Mouse (Mus musculus) hindbrain, embryonic 13.5 days (tissue): ENCODE results near the gene Ms4a10. TPM values are rescaled to one million over a fixed set of nuclear protein-coding genes. Genes with fewer than 3 reads are reported as not detected.

Experiments used
- ATAC-seq: fragments of 200-750 bp; cut with Nextera tagmentation; 2 replicates; pipeline ENCODE4 v1.8.0; 2017; ENCODE audit warnings: moderate TSS enrichment; ENCODE audit not compliant: low FRiP score
- H3K27ac ChIP-seq: fragments of 300-500 bp; sonication (generic); 2 replicates; pipeline ENCODE4 v1.5.1; 2015; ENCODE audit warnings: inconsistent platforms, mild to moderate bottlenecking, moderate library complexity
- H3K27me3 ChIP-seq: fragments of 300-500 bp; sonication (generic); 2 replicates; pipeline ENCODE4 v1.6.1; 2015; ENCODE audit warnings: mild to moderate bottlenecking, inconsistent platforms
- H3K36me3 ChIP-seq: fragments of 300-500 bp; sonication (generic); 2 replicates; pipeline ENCODE4 v1.6.1; 2015; ENCODE audit warnings: mild to moderate bottlenecking, inconsistent platforms
- H3K4me1 ChIP-seq: fragments of 300-500 bp; sonication (generic); replicated peaks from 2 replicates; pipeline ENCODE4 v1.6.1; 2015; ENCODE audit warnings: inconsistent platforms
- H3K4me2 ChIP-seq: fragments of 300-500 bp; sonication (generic); 2 replicates; pipeline ENCODE4 v1.6.1; 2015; ENCODE audit warnings: inconsistent platforms, mild to moderate bottlenecking, moderate library complexity
- H3K4me3 ChIP-seq: fragments of 300-500 bp; sonication (generic); 2 replicates; pipeline ENCODE4 v1.5.1; 2015; ENCODE audit warnings: mild to moderate bottlenecking, inconsistent platforms
- H3K9ac ChIP-seq: fragments of 300-500 bp; sonication (generic); 2 replicates; pipeline ENCODE4 v1.6.1; 2015; ENCODE audit warnings: mild to moderate bottlenecking, inconsistent platforms
- H3K9me3 ChIP-seq: fragments of 300-500 bp; sonication (generic); 2 replicates; pipeline ENCODE4 v1.6.1; 2016; ENCODE audit warnings: inconsistent platforms
- WGBS: fragments of 180-500 bp; shearing (Covaris S2); methylation state at CpG from one replicate; pipeline ENCODE4 v1.1.7; 2015; 5-methylcytosine and 5-hydroxymethylcytosine counted together
- polyA plus RNA-seq: library from polyadenylated mRNA; unstranded; fragments of >200 nt; fragmentation: Nextera tagmentation; extraction: Ambion mirVana; gene quantifications from 2 replicates; pipeline ENCODE4 v1.2.1, GENCODE M21; 2015

Ms4a10 gene
- polyA plus RNA-seq, 1 experiment from 2014 or later: not detected

DNA sequence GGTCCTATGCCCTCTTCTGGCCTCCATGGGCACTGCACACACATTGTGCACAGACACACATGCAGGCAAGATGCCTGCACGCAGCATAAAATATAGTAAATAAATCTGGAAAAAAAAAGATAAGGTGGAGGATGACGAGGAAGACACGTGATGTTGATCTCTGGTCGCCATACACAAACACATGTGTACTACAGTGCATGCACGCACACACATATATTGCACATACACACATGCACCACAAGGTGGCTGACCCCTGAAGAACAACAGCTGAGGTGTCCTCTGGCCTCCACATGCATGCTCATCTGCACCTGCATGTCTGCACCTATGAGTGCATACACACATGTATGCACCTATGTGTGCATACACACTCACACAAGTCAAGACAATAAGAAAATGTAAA lies 38.4 kb downstream of the Ms4a10 start:
- ATAC-seq: no peak
- Histone ChIP-seq H3K4me3 (no peak overlapping the region), H3K9ac (no peak overlapping the region), H3K4me1 (peaks cover 11% of the 10 kb centered on the region), H3K4me2 (no peak overlapping the region), H3K27me3 (no peaks in the 10 kb centered on the region), H3K9me3 (no peaks in the 10 kb centered on the region), H3K27ac (no peak overlapping the region), H3K36me3 (no peaks in the 10 kb centered on the region)
- 90% methylated on average over 5 of the region's 5 CpGs for WGBS

DNA sequence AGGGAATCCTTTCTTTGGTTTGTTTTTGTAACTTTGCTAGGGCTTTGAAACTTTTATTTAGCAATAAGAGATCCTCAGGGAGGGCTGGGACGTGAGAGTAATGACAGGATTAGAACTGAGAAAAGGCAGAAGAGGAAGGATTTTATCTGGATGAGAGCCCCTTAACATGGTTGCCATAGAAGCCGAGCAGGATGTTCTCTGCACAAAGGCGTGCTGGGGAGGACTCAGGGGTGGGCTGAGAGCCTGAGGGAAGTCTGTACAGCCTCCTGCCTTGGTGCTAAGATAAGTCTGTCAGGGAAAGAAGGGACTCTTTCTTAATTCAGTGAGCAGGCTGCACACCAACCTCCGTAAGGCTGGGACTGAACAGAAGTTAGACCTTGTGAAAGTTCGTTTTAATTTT lies 39.4 kb downstream of the Ms4a10 start:
- Histone ChIP-seq H3K36me3 (no peaks in the 10 kb centered on the region), H3K27ac (no peak overlapping the region), H3K9ac (no peak overlapping the region), H3K27me3 (no peaks in the 10 kb centered on the region), H3K4me3 (no peak overlapping the region), H3K4me1 (peaks cover under 1% of the 10 kb centered on the region; the same call in 1 of the 2 replicates), H3K4me2 (no peak overlapping the region), H3K9me3 (no peaks in the 10 kb centered on the region)
- no peak for ATAC-seq
- 34% methylated on average over 5 of the region's 5 CpGs for WGBS

DNA sequence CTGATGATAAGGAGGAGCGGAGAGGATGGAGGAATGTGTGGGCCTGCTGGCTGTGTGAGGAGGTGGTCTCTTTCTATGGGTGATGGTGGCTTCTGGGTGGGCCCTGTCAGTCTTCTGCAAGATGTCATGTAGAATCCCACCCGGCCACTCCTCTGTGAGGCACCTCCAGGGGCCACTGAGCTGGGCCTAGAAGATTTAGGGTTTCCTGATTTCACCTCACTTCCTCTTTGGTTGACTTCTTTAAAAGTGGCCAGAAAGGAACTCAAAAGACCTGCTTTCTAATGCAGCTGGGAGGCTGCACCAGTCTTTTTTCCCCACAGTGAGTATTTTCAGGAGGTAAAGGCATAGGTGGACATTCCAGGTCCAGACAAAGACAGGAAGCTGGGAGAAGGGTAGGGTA lies 43.8 kb downstream of the Ms4a10 start:
- Histone ChIP-seq H3K36me3 (no peaks in the 10 kb centered on the region), H3K9ac (no peak overlapping the region), H3K4me1 (no peaks in the 10 kb centered on the region; the same call in 1 of the 2 replicates), H3K27me3 (no peaks in the 10 kb centered on the region), H3K9me3 (no peaks in the 10 kb centered on the region), H3K4me2 (no peak overlapping the region), H3K4me3 (no peak overlapping the region), H3K27ac (no peak overlapping the region)
- 82% methylated on average over 2 of the region's 2 CpGs for WGBS
- ATAC-seq: no peak

GRCm38 (mm10) chr19:10926666-10927065 lies 47.8 kb downstream of the Ms4a10 start:
- Histone ChIP-seq H3K27ac (no peak overlapping the region), H3K36me3 (no peaks in the 10 kb centered on the region), H3K27me3 (no peaks in the 10 kb centered on the region), H3K4me1 (no peaks in the 10 kb centered on the region; the same call in 1 of the 2 replicates), H3K9me3 (no peaks in the 10 kb centered on the region), H3K9ac (no peak overlapping the region), H3K4me2 (no peak overlapping the region), H3K4me3 (no peak overlapping the region)
- 32% methylated on average over 4 of the region's 4 CpGs for WGBS
- no peak for ATAC-seq

DNA sequence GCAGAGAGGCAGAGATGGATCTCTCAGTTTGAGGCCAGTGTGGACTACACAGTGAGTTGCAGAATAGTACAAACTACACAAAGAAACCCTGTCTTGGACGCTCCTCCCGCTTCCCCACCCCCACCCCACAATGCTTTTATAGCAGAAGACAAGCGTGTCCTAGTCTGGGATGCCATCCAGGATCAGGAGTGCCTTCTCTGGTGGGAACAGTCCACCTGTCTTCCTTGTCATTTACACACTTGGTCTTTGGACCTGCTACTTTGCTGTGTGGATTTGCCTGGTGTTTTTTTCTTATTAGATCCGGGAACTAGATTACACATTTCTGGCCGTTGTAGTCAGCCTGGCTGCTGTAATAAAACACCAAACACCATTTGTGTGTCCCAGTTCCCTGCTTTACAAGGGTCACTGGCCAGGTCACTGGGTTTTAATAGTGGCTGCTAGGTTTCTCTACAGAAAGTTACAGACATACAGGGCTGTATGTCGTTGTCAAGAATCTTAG lies 48.3 kb downstream of the Ms4a10 start:
- H3K4me1 ChIP-seq: no peaks in the 10 kb centered on the region; the same call in 1 of the 2 replicates
- 0 out of 2 replicates have a peak overlapping the region, but pooled peaks have one; percentile 55 for H3K27ac ChIP-seq
- ATAC-seq: peak; percentile 52; the same call in 1 of the 2 replicates
- H3K9me3 ChIP-seq: no peaks in the 10 kb centered on the region
- WGBS: 22% methylated on average over 6 of the region's 6 CpGs
- H3K36me3 ChIP-seq: no peaks in the 10 kb centered on the region
- no peak overlapping the region for H3K4me2 ChIP-seq
- no peak overlapping the region for H3K4me3 ChIP-seq
- no peaks in the 10 kb centered on the region for H3K27me3 ChIP-seq
- H3K9ac ChIP-seq: no peak overlapping the region

DNA sequence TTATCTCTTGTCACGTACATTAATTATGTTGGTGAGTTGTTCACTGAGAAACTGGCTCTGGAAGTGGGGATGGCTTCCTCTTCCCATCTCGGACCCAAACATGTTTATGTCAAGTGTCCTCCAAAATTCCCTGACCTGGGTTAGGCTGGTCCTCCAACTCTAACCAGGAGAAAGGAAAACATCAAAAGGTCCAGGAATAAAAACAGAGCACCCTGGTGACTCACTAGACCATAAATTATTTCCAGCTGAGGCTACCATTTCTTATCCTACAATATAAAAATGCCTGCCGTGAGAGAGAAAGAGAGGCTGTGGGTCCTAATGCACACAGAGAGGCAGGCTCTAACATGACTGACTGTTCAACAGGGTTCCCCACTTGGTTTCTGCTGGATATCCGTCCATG lies 50.2 kb downstream of the Ms4a10 start:
- Histone ChIP-seq H3K9ac (no peak overlapping the region), H3K4me2 (no peak overlapping the region), H3K9me3 (no peaks in the 10 kb centered on the region), H3K36me3 (no peaks in the 10 kb centered on the region), H3K27me3 (no peaks in the 10 kb centered on the region), H3K4me3 (no peak overlapping the region), H3K27ac (no peak overlapping the region), H3K4me1 (no peaks in the 10 kb centered on the region; the same call in 1 of the 2 replicates)
- no peak for ATAC-seq
- WGBS: 62% methylated on average over 4 of the region's 4 CpGs

DNA sequence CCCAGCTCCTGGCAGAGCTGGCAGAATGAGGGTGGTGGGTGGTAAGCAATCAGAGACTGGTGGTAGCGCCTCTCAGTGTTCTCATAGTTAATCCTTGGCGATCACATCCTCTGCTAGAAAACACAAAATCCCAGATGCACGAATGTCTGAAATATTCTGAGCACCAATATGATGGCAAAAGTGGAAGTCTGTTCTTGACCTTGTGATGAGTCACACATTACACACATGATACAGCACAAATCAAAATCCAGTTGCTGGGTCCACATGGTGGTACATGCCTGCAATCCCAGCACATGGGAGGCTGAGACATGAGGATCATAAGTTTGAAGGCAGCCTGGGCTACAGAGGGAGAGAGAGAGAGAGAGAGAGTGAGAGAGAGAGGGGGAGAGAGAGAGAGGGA lies 53.4 kb downstream of the Ms4a10 start:
- no peaks in the 10 kb centered on the region for H3K9me3 ChIP-seq
- no peaks in the 10 kb centered on the region for H3K36me3 ChIP-seq
- H3K27me3 ChIP-seq: no peaks in the 10 kb centered on the region
- no peak overlapping the region for H3K27ac ChIP-seq
- H3K9ac ChIP-seq: no peak overlapping the region
- H3K4me1 ChIP-seq: no peaks in the 10 kb centered on the region
- 85% methylated on average over 3 of the region's 3 CpGs for WGBS
- H3K4me2 ChIP-seq: no peak overlapping the region
- H3K4me3 ChIP-seq: no peak overlapping the region
- ATAC-seq: no peak

DNA sequence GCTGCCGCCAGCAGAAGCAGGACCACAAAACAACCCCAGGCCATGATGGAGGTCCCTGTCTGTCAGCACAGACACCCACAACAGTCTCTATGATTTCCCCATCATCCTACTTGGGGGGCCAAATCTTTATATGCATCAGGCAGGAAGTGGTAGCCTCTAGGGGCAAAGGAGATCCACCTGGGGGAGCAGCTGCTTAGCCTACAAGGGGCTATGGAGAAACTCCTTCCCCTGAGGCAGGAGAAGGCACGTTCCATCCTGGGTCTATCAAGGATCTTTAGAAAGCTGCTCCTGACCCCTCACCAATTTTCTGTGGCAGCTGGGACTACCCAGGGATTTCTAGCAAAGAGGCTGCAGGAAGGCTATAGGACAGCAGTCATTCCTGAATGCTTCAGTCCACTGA lies 53.9 kb downstream of the Ms4a10 start, which contains the start of gene Zp1:
Gene Zp1 (minus strand): TSS at position 101 of the 400 bp plus-strand sequence.
- no peak within 1 kb of the TSS for H3K27ac ChIP-seq
- 87% methylated on average over 2 of the region's 2 CpGs for WGBS
- H3K27me3 ChIP-seq: no peaks in the 10 kb centered on the region
- no peaks in the 10 kb centered on the region for H3K9me3 ChIP-seq
- no peaks in the 10 kb centered on the region for H3K4me1 ChIP-seq
- no peak within 1 kb of the TSS for H3K9ac ChIP-seq
- H3K36me3 ChIP-seq: no peaks in the 10 kb centered on the region
- ATAC-seq: no peak
- no peak within 1 kb of the TSS for H3K4me2 ChIP-seq
- H3K4me3 ChIP-seq: no peak within 1 kb of the TSS

DNA sequence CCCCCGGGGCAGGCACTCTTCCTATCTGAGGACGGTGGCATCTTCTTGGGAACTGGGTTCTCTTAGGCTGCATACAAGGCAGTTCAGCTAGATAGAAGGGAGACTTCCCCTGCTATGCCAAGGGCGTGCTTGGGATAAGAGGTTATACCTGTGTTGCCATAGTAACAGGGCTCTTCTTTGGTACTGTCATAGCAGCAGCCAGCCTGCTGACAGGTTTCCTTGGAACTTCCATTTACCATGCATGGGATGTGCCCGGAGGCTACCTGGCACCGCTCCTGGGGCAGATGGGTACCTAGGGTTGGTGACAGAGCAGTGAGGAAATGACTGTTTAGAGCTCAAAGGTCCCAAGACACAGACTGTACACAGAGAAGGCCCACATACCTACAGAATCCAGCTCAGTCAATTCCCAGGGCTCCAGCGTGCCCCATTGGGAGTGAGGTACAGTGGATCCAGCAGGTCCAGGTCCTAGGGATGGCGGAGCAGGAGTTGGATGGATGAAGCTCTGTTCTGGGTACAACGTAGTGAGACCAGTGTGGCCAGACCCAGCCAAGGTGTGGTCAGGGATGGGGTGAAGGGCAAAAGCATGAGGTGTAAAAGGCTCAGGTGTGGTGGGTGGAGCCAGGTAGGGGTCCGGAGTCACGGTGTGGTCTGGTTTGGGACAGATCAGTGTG lies 56.0 kb downstream of the Ms4a10 start:
- no peaks in the 10 kb centered on the region for H3K36me3 ChIP-seq
- H3K27me3 ChIP-seq: no peaks in the 10 kb centered on the region
- H3K4me1 ChIP-seq: no peaks in the 10 kb centered on the region
- no peak overlapping the region for H3K4me2 ChIP-seq
- H3K9me3 ChIP-seq: no peaks in the 10 kb centered on the region
- H3K27ac ChIP-seq: no peak overlapping the region
- H3K4me3 ChIP-seq: no peak overlapping the region
- WGBS: 86% methylated on average over 10 of the region's 10 CpGs
- no peak for ATAC-seq
- H3K9ac ChIP-seq: no peak overlapping the region

GRCm38 (mm10) chr19:10916506-10916905 lies 58.0 kb downstream of the Ms4a10 start:
- no peak overlapping the region for H3K9ac ChIP-seq
- no peaks in the 10 kb centered on the region for H3K9me3 ChIP-seq
- ATAC-seq: no peak
- H3K36me3 ChIP-seq: no peaks in the 10 kb centered on the region
- no peaks in the 10 kb centered on the region for H3K4me1 ChIP-seq
- no peaks in the 10 kb centered on the region for H3K27me3 ChIP-seq
- no peak overlapping the region for H3K4me3 ChIP-seq
- 65% methylated on average over 5 of the region's 5 CpGs for WGBS
- H3K4me2 ChIP-seq: no peak overlapping the region
- no peak overlapping the region for H3K27ac ChIP-seq

DNA sequence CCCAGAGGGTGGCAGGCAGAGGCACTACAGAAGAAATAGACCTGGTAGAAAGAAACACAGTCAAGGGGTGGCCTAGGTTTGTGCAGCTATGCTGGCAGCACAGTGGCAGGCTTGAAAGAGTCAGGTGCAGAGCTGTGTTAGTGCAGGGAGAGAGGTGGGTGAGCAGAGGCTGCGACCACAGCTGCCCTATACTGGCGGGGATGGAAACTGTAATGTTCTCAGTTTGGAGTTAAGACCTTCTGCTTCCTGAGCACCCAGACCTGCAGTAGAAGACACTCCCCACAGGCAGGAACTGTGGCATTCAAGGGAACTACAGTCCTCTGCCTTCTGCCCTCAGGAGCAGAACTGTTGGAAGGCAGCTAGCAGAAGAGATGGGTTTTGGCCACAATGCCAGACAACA lies 59.6 kb downstream of the Ms4a10 start:
- ATAC-seq: no peak
- no peaks in the 10 kb centered on the region for H3K27me3 ChIP-seq
- 94% methylated on average over 2 of the region's 2 CpGs for WGBS
- no peak overlapping the region for H3K4me2 ChIP-seq
- H3K9ac ChIP-seq: 0 out of 2 replicates have a peak overlapping the region, but pooled peaks have one; percentile 8
- H3K36me3 ChIP-seq: no peaks in the 10 kb centered on the region
- H3K4me3 ChIP-seq: no peak overlapping the region
- H3K9me3 ChIP-seq: no peaks in the 10 kb centered on the region
- H3K4me1 ChIP-seq: no peaks in the 10 kb centered on the region
- no peak overlapping the region for H3K27ac ChIP-seq

DNA sequence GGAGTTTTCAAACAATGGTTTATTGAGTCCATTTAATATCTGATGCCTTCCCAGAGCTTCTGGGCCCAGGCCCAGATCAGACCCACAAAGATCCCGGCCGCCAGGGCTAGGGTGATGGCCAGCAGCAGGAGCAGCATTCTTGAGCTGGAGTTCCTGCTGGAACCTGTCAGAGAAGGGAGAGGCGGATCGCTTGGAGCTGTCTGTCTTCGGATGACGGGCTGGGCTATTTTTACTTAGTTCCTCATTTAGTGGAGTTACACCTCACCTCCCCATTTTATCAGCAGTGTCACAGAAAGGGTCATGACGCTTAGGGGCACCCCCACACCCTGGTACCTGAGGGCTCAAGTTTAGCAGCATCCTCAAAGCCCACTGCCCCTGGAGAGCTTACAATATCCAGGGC lies 60.2 kb downstream of the Ms4a10 start:
- 0 out of 2 replicates have a peak overlapping the region, but pooled peaks have one; percentile 8 for H3K9ac ChIP-seq
- no peaks in the 10 kb centered on the region for H3K4me1 ChIP-seq
- WGBS: 80% methylated on average over 7 of the region's 7 CpGs
- H3K36me3 ChIP-seq: no peaks in the 10 kb centered on the region; the same call in 1 of the 2 replicates
- H3K4me3 ChIP-seq: no peak overlapping the region
- no peak for ATAC-seq
- no peaks in the 10 kb centered on the region for H3K27me3 ChIP-seq
- H3K4me2 ChIP-seq: no peak overlapping the region
- no peaks in the 10 kb centered on the region for H3K9me3 ChIP-seq
- no peak overlapping the region for H3K27ac ChIP-seq
